13 mouse cellular contexts compared by ENCODE assay signal in the genomic region with DNA sequence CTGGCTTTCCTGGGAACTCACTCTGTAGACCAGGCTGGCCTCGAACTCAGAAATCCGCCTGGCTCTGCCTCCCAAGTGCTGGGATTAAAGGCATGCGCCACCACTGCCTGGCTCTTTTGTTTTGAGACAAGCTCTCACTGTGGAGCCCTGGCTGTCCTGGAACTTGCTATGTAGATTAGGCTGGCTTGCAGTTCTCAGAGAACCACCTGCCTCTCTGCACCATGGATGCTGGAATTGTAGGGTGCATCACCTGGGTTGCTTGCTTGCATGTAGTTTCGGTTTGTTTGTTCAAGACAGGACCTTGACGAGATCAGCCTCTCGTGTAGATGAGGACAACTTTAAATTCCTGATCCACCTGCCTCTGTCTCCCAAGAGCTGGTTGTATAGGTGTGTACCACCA. TPM values are rescaled to one million over a fixed set of nuclear protein-coding genes. Genes with fewer than 3 reads are reported as not detected.
A peak's percentile ranks its signal among the peaks of the same experiment; 100 is the strongest.
DNase-seq lines count a peak whose midpoint lies in the region; ATAC-seq and TF ChIP-seq lines count a peak whose summit lies in the region.
"Had no signal": no experiment of that assay in that cellular context is flagged by ENCODE, and none has a peak within 500 bp of the region (broad histone marks: within the 10 kb centered on the region; RNA-seq: fewer than 3 reads in every experiment).

No protein-coding gene starts in this region.

- 78% methylated on average over 6 of the region's 6 CpGs for WGBS in lung, embryonic 14.5 days
- 61% methylated on average over 6 of the region's 6 CpGs for WGBS in lung, adult 2 months
- 73% methylated on average over 6 of the region's 6 CpGs for WGBS in liver, embryonic 13.5 days (ENCODE audit: insufficient replicate concordance)

- DNase-seq in lung, embryonic 14.5 days, result no peak
- DNase-seq in lung, adult 2 months, result no peak
- peak; percentile 32 for DNase-seq in CD4-positive helper T cell, adult 2 months (ENCODE audit: low read depth, low spot score)
- peak; percentile 80 for DNase-seq in R1 (ENCODE audit: low read depth, low spot score)
- DNase-seq in liver, embryonic 13.5 days, result no peak
- no peak for DNase-seq in kidney, postnatal 25 days
- no peak for DNase-seq in kidney, postnatal 10 days
- DNase-seq in spleen, adult 18-20 months, result no peak
- DNase-seq: cerebellum, postnatal 36 days; gastrocnemius, postnatal 25 days; heart, postnatal 14 days; thymus, postnatal 25 days had no signal

- H3K4me3 ChIP-seq in lung, embryonic 14.5 days (ENCODE audit: low read depth, low read length), result peak overlapping the region; percentile 19; the same call in 1 of the 2 replicates
- no peak overlapping the region for H3K4me3 ChIP-seq in lung, adult 2 months (replicated peaks; ENCODE audit: extremely low read depth, low read depth, low read length)
- peak overlapping the region; percentile 40 for H3K4me3 ChIP-seq in liver, embryonic 13.5 days (replicated peaks)
- H3K4me3 ChIP-seq: kidney, embryonic 15.5 days had no signal

- no peaks in the 10 kb centered on the region for H3K27me3 ChIP-seq in lung, embryonic 14.5 days (ENCODE audit: insufficient read depth, low read length)
- H3K27me3 ChIP-seq in liver, embryonic 13.5 days, result no peaks in the 10 kb centered on the region
- H3K27me3 ChIP-seq: kidney, embryonic 15.5 days had no signal

- peak overlapping the region; percentile 55 for H3K4me2 ChIP-seq in lung, embryonic 14.5 days
- peak overlapping the region; percentile 60 for H3K4me2 ChIP-seq in liver, embryonic 13.5 days

- no peak for TF ChIP-seq CTCF in lung, embryonic 14.5 days (IDR thresholded peaks at IDR 0.05; ENCODE audit: low read depth)
- no peak for TF ChIP-seq CTCF in lung, adult 2 months (IDR thresholded peaks at IDR 0.05; ENCODE audit: insufficient read depth, low read length)

- H3K9ac ChIP-seq in lung, embryonic 14.5 days, result no peak overlapping the region
- peak overlapping the region; percentile 64 for H3K9ac ChIP-seq in liver, embryonic 13.5 days
- H3K9ac ChIP-seq: kidney, embryonic 15.5 days had no signal

- H3K36me3 ChIP-seq in lung, embryonic 14.5 days (ENCODE audit: insufficient read depth), result no peaks in the 10 kb centered on the region
- no peaks in the 10 kb centered on the region for H3K36me3 ChIP-seq in liver, embryonic 13.5 days
- H3K36me3 ChIP-seq: kidney, embryonic 15.5 days had no signal

- no peak overlapping the region for H3K27ac ChIP-seq in lung, embryonic 14.5 days (ENCODE audit: low read depth)
- H3K27ac ChIP-seq in liver, embryonic 13.5 days, result peak overlapping the region; percentile 40
- H3K27ac ChIP-seq: kidney, embryonic 15.5 days had no signal

- no peak for TF ChIP-seq POLR2A in lung, adult 2 months (IDR thresholded peaks at IDR 0.05; ENCODE audit: borderline replicate concordance, extremely low read depth, low read depth, low read length)

- no peaks in the 10 kb centered on the region for H3K9me3 ChIP-seq in lung, embryonic 14.5 days (ENCODE audit: low read depth, low read length)
- no peaks in the 10 kb centered on the region for H3K9me3 ChIP-seq in liver, embryonic 13.5 days (replicated peaks)
- H3K9me3 ChIP-seq: kidney, embryonic 15.5 days had no signal

- no peak for ATAC-seq in lung, embryonic 14.5 days (ENCODE audit: insufficient read depth)
- no peak for ATAC-seq in liver, embryonic 13.5 days (ENCODE audit: low read depth)

- no peaks in the 10 kb centered on the region for H3K4me1 ChIP-seq in lung, embryonic 14.5 days (ENCODE audit: insufficient read depth)
- peaks cover 2% of the 10 kb centered on the region for H3K4me1 ChIP-seq in lung, adult 2 months (ENCODE audit: control insufficient read depth, insufficient read depth, low read length)
- peaks cover 58% of the 10 kb centered on the region for H3K4me1 ChIP-seq in liver, embryonic 13.5 days (replicated peaks)

RNA-seq across cellular contexts. Expression of a gene that starts 2.7 kb away (rescaled TPM):
- polyA plus RNA-seq in lung, embryonic 14.5 days (2014; fragmentation: Nextera tagmentation; extraction: Ambion mirVana), result 15.1 and 15.3 TPM in 2 replicates
- polyA plus RNA-seq in lung, adult 2 months (2012; rRNA removed), result 7.0 and 7.5 TPM in 2 replicates
- 12.0 and 15.4 TPM in 2 replicates for polyA plus RNA-seq in liver, embryonic 13.5 days (2015; fragmentation: Nextera tagmentation; extraction: Ambion mirVana)

Comparison
In these comparisons a context has a peak if more than half of its experiments do, and no peak if none do; other contexts are left out.
1. DNase-seq: peak in CD4-positive helper T cell, adult 2 months (single experiment) and R1 (single experiment); none in lung, embryonic 14.5 days (single experiment), lung, adult 2 months (single experiment), liver, embryonic 13.5 days (single experiment), kidney, postnatal 25 days (0 of 2), kidney, postnatal 10 days (single experiment) and spleen, adult 18-20 months (0 of 2).